Mouse (Mus musculus) intestine, embryonic 15.5 days (tissue): ENCODE data around the gene Tut1. TPM values are rescaled to one million over a fixed set of nuclear protein-coding genes. Genes with fewer than 3 reads are reported as not detected.

Experiments
- ATAC-seq: fragments of 200-750 bp; cut with Nextera tagmentation; 2 replicates; pipeline ENCODE4 v1.8.0; 2017; ENCODE audit warnings: moderate TSS enrichment, moderate library complexity
- H3K27ac ChIP-seq: fragments of 300-500 bp; sonication (generic); 2 replicates; pipeline ENCODE4 v1.5.1; 2015; ENCODE audit warnings: mild to moderate bottlenecking, inconsistent platforms
- H3K27me3 ChIP-seq: fragments of 300-500 bp; sonication (generic); replicated peaks from 2 replicates; pipeline ENCODE4 v1.6.1; 2015; ENCODE audit warnings: inconsistent platforms
- H3K36me3 ChIP-seq: fragments of 300-500 bp; sonication (generic); 2 replicates; pipeline ENCODE4 v1.6.1; 2015; ENCODE audit warnings: inconsistent platforms
- H3K4me1 ChIP-seq: fragments of 300-500 bp; sonication (generic); replicated peaks from 2 replicates; pipeline ENCODE4 v1.6.1; 2015; ENCODE audit warnings: inconsistent platforms
- H3K4me2 ChIP-seq: fragments of 300-500 bp; sonication (generic); replicated peaks from 2 replicates; pipeline ENCODE4 v1.6.1; 2015; ENCODE audit warnings: mild to moderate bottlenecking, inconsistent platforms
- H3K4me3 ChIP-seq: fragments of 300-500 bp; sonication (generic); replicated peaks from 2 replicates; pipeline ENCODE4 v1.5.1; 2015; ENCODE audit warnings: inconsistent platforms
- H3K9ac ChIP-seq: fragments of 300-500 bp; sonication (generic); 2 replicates; pipeline ENCODE4 v1.6.1; 2015; ENCODE audit warnings: inconsistent platforms
- H3K9me3 ChIP-seq: fragments of 300-500 bp; sonication (generic); 2 replicates; pipeline ENCODE4 v1.6.1; 2016; ENCODE audit warnings: inconsistent platforms
- WGBS: fragments of 180-500 bp; shearing (Covaris S2); methylation state at CpG from one replicate; pipeline ENCODE4 v1.1.7; 2015; 5-methylcytosine and 5-hydroxymethylcytosine counted together
- polyA plus RNA-seq: library from polyadenylated mRNA; unstranded; fragments of >200 nt; fragmentation: Nextera tagmentation; extraction: Ambion mirVana; gene quantifications from 2 replicates; pipeline ENCODE4 v1.2.1, GENCODE M21; 2015

Gene Tut1
- polyA plus RNA-seq, 1 experiment from 2014 or later = 29.7 TPM

- no peaks in the 10 kb centered on the region for H3K27me3 ChIP-seq
- ATAC-seq = peak; percentile 29
- H3K9me3 ChIP-seq = no peaks in the 10 kb centered on the region
- H3K4me1 ChIP-seq = peaks cover 56% of the 10 kb centered on the region
- H3K4me3 ChIP-seq = peak overlapping the region; percentile 81
- WGBS = 24% methylated on average over 15 of the region's 15 CpGs
- peak overlapping the region; percentile 96 for H3K27ac ChIP-seq
- H3K9ac ChIP-seq = peak overlapping the region; percentile 78
- H3K36me3 ChIP-seq = no peaks in the 10 kb centered on the region
- H3K4me2 ChIP-seq = peak overlapping the region; percentile 88
Measured at GRCm38 (mm10) chr19:8988346-8989065, 34.9 kb downstream of the Tut1 start.

GRCm38 (mm10) chr19:8989066-8989566 is 35.5 kb downstream of the Tut1 start, which contains the start of gene Ahnak:
Ahnak (plus strand) TSS chr19:8989284.
- under 1% methylated on average over 42 of the region's 42 CpGs for WGBS
- ATAC-seq = peak; percentile 77
- Histone ChIP-seq H3K4me2 (peak within 1 kb of the TSS; percentile 88), H3K4me1 (peaks cover 51% of the 10 kb centered on the region), H3K4me3 (peak within 1 kb of the TSS; percentile 81), H3K9me3 (no peaks in the 10 kb centered on the region), H3K27me3 (no peaks in the 10 kb centered on the region), H3K27ac (peak within 1 kb of the TSS; percentile 96), H3K9ac (peak within 1 kb of the TSS; percentile 78), H3K36me3 (no peaks in the 10 kb centered on the region)

- H3K36me3 ChIP-seq = no peaks in the 10 kb centered on the region
- peak; percentile 71 for ATAC-seq
- peak overlapping the region; percentile 96 for H3K27ac ChIP-seq
- no peaks in the 10 kb centered on the region for H3K9me3 ChIP-seq
- peak overlapping the region; percentile 78 for H3K9ac ChIP-seq
- H3K4me2 ChIP-seq = peak overlapping the region; percentile 88
- under 1% methylated on average over 53 of the region's 53 CpGs for WGBS
- H3K4me3 ChIP-seq = peak overlapping the region; percentile 81
- no peaks in the 10 kb centered on the region for H3K27me3 ChIP-seq
- peaks cover 50% of the 10 kb centered on the region for H3K4me1 ChIP-seq
Measured at GRCm38 (mm10) chr19:8989567-8990431, 36.2 kb downstream of the Tut1 start.

DNA sequence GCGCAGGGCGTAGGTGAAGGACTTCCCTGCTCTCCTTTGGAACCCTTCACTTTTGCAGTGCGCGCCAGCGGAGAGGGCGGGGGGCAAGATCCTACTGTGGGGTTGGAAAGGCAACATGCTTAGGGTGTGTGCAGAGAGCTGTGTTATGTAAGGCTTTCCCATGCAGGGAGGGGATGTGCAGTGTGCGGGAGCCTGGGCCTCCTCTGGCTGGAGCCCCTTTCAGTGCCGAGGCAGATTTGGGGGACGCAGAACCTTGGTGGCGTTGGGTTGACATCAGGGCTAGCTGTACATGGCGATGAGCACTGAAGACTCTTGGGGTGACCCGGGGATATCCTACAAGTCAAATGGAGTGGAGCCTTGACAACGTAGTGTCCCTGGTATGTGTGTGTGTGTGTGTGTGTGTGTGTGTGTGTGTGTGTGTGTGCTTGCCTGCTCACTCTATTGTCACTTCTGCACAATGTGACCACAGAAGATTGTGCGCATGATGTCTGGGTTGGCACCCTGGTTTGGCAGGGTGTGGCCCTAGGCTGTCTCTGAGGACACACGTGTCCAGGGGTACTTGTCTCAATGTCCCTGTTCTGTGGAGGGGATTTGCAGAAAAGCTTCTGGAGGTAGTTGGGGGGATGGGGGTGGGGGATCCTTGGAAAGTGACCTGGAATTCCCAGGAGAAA is 36.9 kb downstream of the Tut1 start:
- Histone ChIP-seq H3K36me3 (no peaks in the 10 kb centered on the region), H3K4me1 (peaks cover 54% of the 10 kb centered on the region), H3K9ac (peak overlapping the region; percentile 78), H3K4me3 (peak overlapping the region; percentile 81), H3K27me3 (no peaks in the 10 kb centered on the region), H3K27ac (peak overlapping the region; percentile 96), H3K9me3 (no peaks in the 10 kb centered on the region), H3K4me2 (peak overlapping the region; percentile 88)
- WGBS = 13% methylated on average over 15 of the region's 15 CpGs
- ATAC-seq = peak; percentile 41

DNA sequence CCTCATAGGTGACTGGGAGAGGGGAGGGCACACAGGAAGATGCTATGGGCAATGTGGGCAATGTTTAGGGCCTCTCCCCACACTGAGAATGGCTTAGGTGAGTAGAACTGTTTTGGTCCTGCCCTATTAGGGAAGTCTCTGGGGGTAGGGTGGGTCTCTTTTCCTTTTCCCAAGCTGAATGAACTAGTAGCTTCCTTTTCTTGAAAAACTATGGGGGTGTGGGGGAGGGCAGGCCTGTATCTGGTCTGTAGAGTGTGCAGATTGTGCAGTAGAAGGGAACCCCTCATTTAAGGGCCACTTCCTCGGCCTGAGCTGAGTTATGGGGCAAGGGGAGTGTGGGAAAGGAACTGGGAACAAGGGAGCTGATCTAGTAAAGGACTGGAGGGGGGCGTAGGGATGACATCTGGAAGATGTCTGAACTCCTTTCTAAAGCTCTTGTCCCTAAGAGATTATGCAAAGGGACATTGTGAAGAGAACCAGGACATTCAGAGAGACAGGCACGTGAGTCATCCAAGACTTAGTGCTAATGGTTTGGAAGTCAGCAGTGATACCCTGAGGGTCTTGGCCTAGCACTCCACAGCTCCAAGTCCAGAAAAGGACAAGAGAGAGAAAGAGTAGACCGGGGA is 37.7 kb downstream of the Tut1 start:
- Histone ChIP-seq H3K4me2 (peak overlapping the region; percentile 88), H3K4me1 (peaks cover 55% of the 10 kb centered on the region), H3K36me3 (no peaks in the 10 kb centered on the region), H3K9ac (0 out of 2 replicates have a peak overlapping the region, but pooled peaks have one; percentile 6), H3K4me3 (peak overlapping the region; percentile 81), H3K27me3 (no peaks in the 10 kb centered on the region), H3K27ac (peak overlapping the region; percentile 96), H3K9me3 (no peaks in the 10 kb centered on the region)
- 35% methylated on average over 4 of the region's 4 CpGs for WGBS
- no peak for ATAC-seq

DNA sequence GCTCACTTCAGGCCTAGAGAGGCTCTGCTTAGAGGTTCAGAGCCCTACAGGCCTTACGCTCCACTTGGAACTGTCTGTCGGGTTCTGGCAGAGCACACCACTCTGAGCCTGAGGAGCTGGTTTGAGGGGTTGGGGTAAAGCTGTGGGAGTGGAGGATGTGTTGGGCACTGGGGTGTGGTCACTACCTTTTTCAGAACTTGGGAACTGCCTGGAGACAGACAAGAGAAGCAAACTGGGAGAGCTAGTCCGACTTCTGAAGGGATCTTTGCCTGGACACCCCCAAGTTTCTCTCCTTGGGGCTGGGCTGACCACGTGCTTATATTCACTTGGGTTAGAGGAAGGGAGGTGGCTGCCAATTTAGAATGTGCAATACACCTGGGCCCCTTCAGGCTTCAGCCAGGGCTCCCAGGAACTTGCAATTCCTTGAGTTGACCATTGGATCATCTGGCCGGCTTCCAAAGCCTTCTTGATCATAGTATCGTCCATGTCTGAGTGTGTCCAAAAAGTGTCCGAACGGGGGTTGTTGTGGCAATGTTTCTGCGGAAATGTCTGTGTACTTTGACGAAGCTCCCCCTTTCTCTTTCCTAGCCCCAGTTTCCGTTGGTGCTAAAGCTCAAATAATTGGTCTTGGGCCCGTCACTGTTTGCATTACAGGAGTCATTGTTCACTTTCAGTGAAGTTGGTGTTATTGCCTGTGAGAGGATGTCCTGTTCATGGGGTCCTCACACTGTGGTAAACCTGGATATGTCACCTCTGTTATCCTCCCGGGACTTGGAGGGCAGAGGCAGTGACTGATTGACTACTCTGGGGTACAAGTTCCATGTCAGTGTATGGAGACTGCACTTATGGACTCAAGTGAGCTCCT is 38.5 kb downstream of the Tut1 start:
- no peak for ATAC-seq
- Histone ChIP-seq H3K4me1 (peaks cover 60% of the 10 kb centered on the region), H3K9ac (0 out of 2 replicates have a peak overlapping the region, but pooled peaks have one; percentile 6), H3K36me3 (no peaks in the 10 kb centered on the region), H3K27me3 (no peaks in the 10 kb centered on the region), H3K27ac (peak overlapping the region; percentile 96), H3K4me2 (peak overlapping the region; percentile 88), H3K9me3 (no peaks in the 10 kb centered on the region), H3K4me3 (peak overlapping the region; percentile 81)
- WGBS = 60% methylated on average over 13 of the region's 13 CpGs

DNA sequence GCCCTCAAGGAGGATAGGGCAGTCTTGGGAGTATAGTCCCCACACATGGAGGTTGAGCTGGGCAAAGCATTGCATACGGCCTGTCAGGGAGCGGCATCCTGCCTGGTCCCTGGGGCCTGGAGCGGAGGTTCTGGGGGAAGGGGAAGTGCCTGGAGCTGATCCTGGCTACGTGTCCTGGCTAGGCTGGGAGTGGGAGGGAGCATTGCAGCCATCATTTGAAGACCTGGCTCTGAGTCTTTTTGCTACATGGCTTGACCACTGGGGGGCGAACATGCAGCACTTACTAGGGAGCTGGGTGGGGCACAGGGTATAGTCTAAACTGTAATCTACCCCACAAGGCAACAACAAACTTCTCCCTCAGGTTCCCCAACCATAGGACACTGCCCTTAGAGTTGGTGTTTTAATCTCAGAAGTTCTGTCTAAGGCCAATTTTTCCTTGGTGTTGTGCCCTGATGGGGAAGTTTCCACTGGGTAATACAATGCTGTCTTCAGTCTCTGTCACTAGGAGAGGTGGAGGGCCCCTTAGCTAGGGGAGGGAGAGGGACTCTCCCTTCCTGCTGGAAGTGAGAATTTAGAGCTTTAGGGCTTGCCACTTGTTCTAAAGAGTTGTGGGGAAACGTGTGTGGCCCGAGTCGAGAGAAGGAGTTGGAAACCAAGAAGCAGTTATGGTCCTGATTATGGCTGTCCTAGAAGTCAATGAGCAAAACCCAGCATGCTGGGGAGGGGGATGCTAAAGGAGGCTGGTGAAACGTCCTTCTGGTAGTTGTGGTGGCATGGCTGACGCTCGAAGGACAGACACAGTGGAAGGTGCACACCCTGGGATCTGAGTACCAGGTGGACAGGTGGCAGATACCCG is 39.4 kb downstream of the Tut1 start:
- no peaks in the 10 kb centered on the region for H3K27me3 ChIP-seq

GRCm38 (mm10) chr19:8993625-8993912 is 39.9 kb downstream of the Tut1 start:
- H3K4me1 ChIP-seq = peaks cover 64% of the 10 kb centered on the region
- no peak for ATAC-seq
- H3K4me3 ChIP-seq = no peak overlapping the region
- peak overlapping the region; percentile 88 for H3K4me2 ChIP-seq
- H3K36me3 ChIP-seq = no peaks in the 10 kb centered on the region
- H3K9ac ChIP-seq = no peak overlapping the region; the same call in 1 of the 2 replicates
- no peak overlapping the region for H3K27ac ChIP-seq
- no peaks in the 10 kb centered on the region for H3K27me3 ChIP-seq
- H3K9me3 ChIP-seq = no peaks in the 10 kb centered on the region
- 72% methylated on average over 2 of the region's 2 CpGs for WGBS

More for the DNA sequence above, 39.4 kb downstream of the Tut1 start:
- Histone ChIP-seq H3K4me2 (peak overlapping the region; percentile 88), H3K4me3 (peak overlapping the region; percentile 81; the same call in 1 of the 2 replicates), H3K27ac (peak overlapping the region; percentile 96), H3K36me3 (no peaks in the 10 kb centered on the region), H3K9ac (peak overlapping the region; percentile 2; the same call in 1 of the 2 replicates), H3K9me3 (no peaks in the 10 kb centered on the region), H3K4me1 (peaks cover 64% of the 10 kb centered on the region)
- 0 out of 2 replicates have a peak, but pooled peaks have one; percentile 9 for ATAC-seq
- 37% methylated on average over 12 of the region's 12 CpGs for WGBS

GRCm38 (mm10) chr19:8994813-8995607 is 41.4 kb downstream of the Tut1 start:
- Histone ChIP-seq H3K4me1 (peaks cover 67% of the 10 kb centered on the region), H3K36me3 (no peaks in the 10 kb centered on the region), H3K9ac (no peak overlapping the region), H3K9me3 (no peaks in the 10 kb centered on the region), H3K27me3 (no peaks in the 10 kb centered on the region), H3K4me2 (peak overlapping the region; percentile 18; the same call in 1 of the 2 replicates), H3K27ac (peak overlapping the region; percentile 24; the same call in 1 of the 2 replicates), H3K4me3 (no peak overlapping the region)
- WGBS = 57% methylated on average over 10 of the region's 10 CpGs
- ATAC-seq = peak; percentile 26

GRCm38 (mm10) chr19:8996601-8997000 is 43.0 kb downstream of the Tut1 start:
- no peak overlapping the region for H3K4me3 ChIP-seq
- no peak overlapping the region for H3K4me2 ChIP-seq
- no peak overlapping the region for H3K9ac ChIP-seq
- 0 out of 2 replicates have a peak overlapping the region, but pooled peaks have one; percentile 20 for H3K27ac ChIP-seq
- ATAC-seq = no peak
- H3K27me3 ChIP-seq = no peaks in the 10 kb centered on the region
- 93% methylated on average over 6 of the region's 6 CpGs for WGBS
- peaks cover 64% of the 10 kb centered on the region for H3K4me1 ChIP-seq
- no peaks in the 10 kb centered on the region for H3K9me3 ChIP-seq
- peaks cover 8% of the 10 kb centered on the region for H3K36me3 ChIP-seq
